Mouse (Mus musculus): Measurements from ENCODE around the gene Pakap. TPM values are rescaled to one million over a fixed set of nuclear protein-coding genes. Genes with fewer than 3 reads are reported as not detected.

Gene Pakap
- polyA plus RNA-seq, 1 experiment = 7.1 TPM

DNA sequence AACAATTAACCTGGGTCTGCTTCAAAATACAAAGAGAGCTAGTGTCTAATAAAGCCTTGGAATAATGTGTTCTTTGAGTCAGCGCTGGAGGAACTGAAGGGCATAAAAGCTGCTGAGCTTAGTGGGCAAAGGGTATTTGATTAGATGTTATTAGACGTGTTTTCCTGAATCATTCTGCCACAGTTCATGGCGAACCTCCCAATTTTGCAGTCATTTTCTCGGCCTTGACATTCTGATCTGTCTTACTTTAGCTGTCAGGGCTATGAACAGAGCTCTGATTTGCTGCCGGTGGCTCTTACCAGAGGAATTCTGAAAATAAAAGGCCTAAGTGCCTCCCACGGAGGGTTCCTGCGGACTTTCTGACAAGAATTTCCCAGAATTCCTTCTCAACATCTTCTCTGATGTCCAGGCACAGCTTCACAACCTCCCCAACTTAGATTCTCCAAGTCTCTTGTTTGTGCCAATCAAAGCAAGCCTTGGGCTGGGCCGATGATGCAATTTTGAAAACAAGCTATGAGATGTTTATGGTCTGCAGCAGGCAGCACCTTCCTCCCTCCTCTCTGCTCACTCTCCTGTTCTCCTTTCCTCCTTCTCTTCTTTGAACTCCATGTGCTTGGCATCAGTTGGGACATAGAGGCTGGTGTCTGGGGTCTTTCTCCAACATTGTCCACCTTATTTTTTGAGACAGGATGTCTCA, 171.0 kb downstream of the Pakap start:
- no peak overlapping the region for H3ac ChIP-seq (ENCODE audit: control insufficient read depth, insufficient read length, low read depth)
- TF ChIP-seq MYOG (IDR thresholded peaks at IDR 0.05; ENCODE audit: control insufficient read depth, extremely low read depth, insufficient read length) (no peak), CTCF (IDR thresholded peaks at IDR 0.05; ENCODE audit: control insufficient read depth, insufficient read depth, insufficient read length) (no peak), MAX (IDR thresholded peaks at IDR 0.05) (no peak), USF1 (IDR thresholded peaks at IDR 0.05; ENCODE audit: low read depth) (no peak), MYOD1 (IDR thresholded peaks at IDR 0.05; ENCODE audit: control insufficient read depth, insufficient read length, low read depth) (no peak), FOSL1 (IDR thresholded peaks at IDR 0.05; ENCODE audit: insufficient read depth, low read length, poor library complexity, severe bottlenecking) (no peak), CEBPB (IDR thresholded peaks at IDR 0.05; ENCODE audit: low read depth) (no peak)
- H3K27me3 ChIP-seq (ENCODE audit: control insufficient read depth, insufficient read depth, insufficient read length) = no peaks in the 10 kb centered on the region
- H3K79me3 ChIP-seq (ENCODE audit: low read depth) = no peaks in the 10 kb centered on the region
- no peak overlapping the region for H3K4me3 ChIP-seq (ENCODE audit: insufficient read depth, poor library complexity, severe bottlenecking)
- H3K79me2 ChIP-seq (ENCODE audit: control insufficient read depth, insufficient read depth) = no peaks in the 10 kb centered on the region
- peaks cover 3% of the 10 kb centered on the region for H3K36me3 ChIP-seq (ENCODE audit: control insufficient read depth, insufficient read depth)

GRCm38 (mm10) chr4:57743325-57743929, 175.4 kb downstream of the Pakap start:
- Histone ChIP-seq H3K4me3 (ENCODE audit: insufficient read depth, poor library complexity, severe bottlenecking) (no peak overlapping the region), H3K79me2 (ENCODE audit: control insufficient read depth, insufficient read depth) (no peaks in the 10 kb centered on the region), H3K27me3 (ENCODE audit: control insufficient read depth, insufficient read depth, insufficient read length) (no peaks in the 10 kb centered on the region), H3K79me3 (ENCODE audit: low read depth) (no peaks in the 10 kb centered on the region), H3K36me3 (ENCODE audit: control insufficient read depth, insufficient read depth) (no peaks in the 10 kb centered on the region), H3ac (ENCODE audit: control insufficient read depth, insufficient read length, low read depth) (no peak overlapping the region)
- TF ChIP-seq MYOD1 (IDR thresholded peaks at IDR 0.05; ENCODE audit: control insufficient read depth, insufficient read length, low read depth) (no peak), FOSL1 (IDR thresholded peaks at IDR 0.05; ENCODE audit: insufficient read depth, low read length, poor library complexity, severe bottlenecking) (no peak), CEBPB (IDR thresholded peaks at IDR 0.05; ENCODE audit: low read depth) (no peak), CTCF (IDR thresholded peaks at IDR 0.05; ENCODE audit: control insufficient read depth, insufficient read depth, insufficient read length) (no peak), USF1 (IDR thresholded peaks at IDR 0.05; ENCODE audit: low read depth) (no peak), MAX (IDR thresholded peaks at IDR 0.05) (no peak), MYOG (IDR thresholded peaks at IDR 0.05; ENCODE audit: control insufficient read depth, extremely low read depth, insufficient read length) (no peak)

- TF ChIP-seq USF1 (IDR thresholded peaks at IDR 0.05; ENCODE audit: low read depth) (no peak), MYOG (IDR thresholded peaks at IDR 0.05; ENCODE audit: control insufficient read depth, extremely low read depth, insufficient read length) (no peak), CEBPB (IDR thresholded peaks at IDR 0.05; ENCODE audit: low read depth) (no peak), FOSL1 (IDR thresholded peaks at IDR 0.05; ENCODE audit: insufficient read depth, low read length, poor library complexity, severe bottlenecking) (no peak), CTCF (IDR thresholded peaks at IDR 0.05; ENCODE audit: control insufficient read depth, insufficient read depth, insufficient read length) (no peak), MYOD1 (IDR thresholded peaks at IDR 0.05; ENCODE audit: control insufficient read depth, insufficient read length, low read depth) (no peak), MAX (IDR thresholded peaks at IDR 0.05) (no peak)
- H3K79me2 ChIP-seq (ENCODE audit: control insufficient read depth, insufficient read depth) = no peaks in the 10 kb centered on the region
- no peaks in the 10 kb centered on the region for H3K27me3 ChIP-seq (ENCODE audit: control insufficient read depth, insufficient read depth, insufficient read length)
- no peak overlapping the region for H3ac ChIP-seq (ENCODE audit: control insufficient read depth, insufficient read length, low read depth)
- H3K79me3 ChIP-seq (ENCODE audit: low read depth) = no peaks in the 10 kb centered on the region
- H3K4me3 ChIP-seq (ENCODE audit: insufficient read depth, poor library complexity, severe bottlenecking) = no peak overlapping the region
- no peaks in the 10 kb centered on the region for H3K36me3 ChIP-seq (ENCODE audit: control insufficient read depth, insufficient read depth)
Observed at GRCm38 (mm10) chr4:57750651-57751050, 182.7 kb downstream of the Pakap start.

GRCm38 (mm10) chr4:57751054-57751453, 183.1 kb downstream of the Pakap start:
- TF ChIP-seq CTCF (IDR thresholded peaks at IDR 0.05; ENCODE audit: control insufficient read depth, insufficient read depth, insufficient read length) (no peak), USF1 (IDR thresholded peaks at IDR 0.05; ENCODE audit: low read depth) (no peak), MAX (IDR thresholded peaks at IDR 0.05) (no peak), MYOG (IDR thresholded peaks at IDR 0.05; ENCODE audit: control insufficient read depth, extremely low read depth, insufficient read length) (no peak), MYOD1 (IDR thresholded peaks at IDR 0.05; ENCODE audit: control insufficient read depth, insufficient read length, low read depth) (no peak), FOSL1 (IDR thresholded peaks at IDR 0.05; ENCODE audit: insufficient read depth, low read length, poor library complexity, severe bottlenecking) (no peak), CEBPB (IDR thresholded peaks at IDR 0.05; ENCODE audit: low read depth) (no peak)
- no peaks in the 10 kb centered on the region for H3K79me2 ChIP-seq (ENCODE audit: control insufficient read depth, insufficient read depth)
- H3K36me3 ChIP-seq (ENCODE audit: control insufficient read depth, insufficient read depth) = no peaks in the 10 kb centered on the region
- no peak overlapping the region for H3ac ChIP-seq (ENCODE audit: control insufficient read depth, insufficient read length, low read depth)
- H3K79me3 ChIP-seq (ENCODE audit: low read depth) = no peaks in the 10 kb centered on the region
- no peaks in the 10 kb centered on the region for H3K27me3 ChIP-seq (ENCODE audit: control insufficient read depth, insufficient read depth, insufficient read length)
- no peak overlapping the region for H3K4me3 ChIP-seq (ENCODE audit: insufficient read depth, poor library complexity, severe bottlenecking)

DNA sequence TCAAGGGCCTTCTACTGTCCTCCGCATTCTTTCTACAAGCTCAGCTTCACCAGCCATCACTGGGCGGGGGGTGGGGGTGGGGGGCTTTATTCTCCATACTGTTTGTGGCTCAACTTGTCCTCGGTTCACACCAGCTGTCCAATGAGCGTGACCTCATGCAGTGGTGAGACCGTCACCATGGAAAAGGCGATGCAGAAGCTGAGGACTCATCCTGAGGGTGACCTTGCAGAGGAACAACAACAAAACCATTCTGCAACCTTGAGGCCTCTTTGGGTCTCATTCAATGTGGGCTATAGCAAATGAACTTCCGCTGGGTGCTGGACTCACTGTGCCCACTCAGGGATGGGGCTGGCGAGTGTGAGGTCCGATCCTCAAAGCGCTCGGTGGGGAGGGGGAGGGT, 183.6 kb downstream of the Pakap start:
- Histone ChIP-seq H3K27me3 (ENCODE audit: control insufficient read depth, insufficient read depth, insufficient read length) (no peaks in the 10 kb centered on the region), H3ac (ENCODE audit: control insufficient read depth, insufficient read length, low read depth) (no peak overlapping the region), H3K4me3 (ENCODE audit: insufficient read depth, poor library complexity, severe bottlenecking) (no peak overlapping the region), H3K36me3 (ENCODE audit: control insufficient read depth, insufficient read depth) (no peaks in the 10 kb centered on the region), H3K79me2 (ENCODE audit: control insufficient read depth, insufficient read depth) (no peaks in the 10 kb centered on the region), H3K79me3 (ENCODE audit: low read depth) (no peaks in the 10 kb centered on the region)
- TF ChIP-seq FOSL1 (IDR thresholded peaks at IDR 0.05; ENCODE audit: insufficient read depth, low read length, poor library complexity, severe bottlenecking) = no peak
- TF ChIP-seq MYOD1 (IDR thresholded peaks at IDR 0.05; ENCODE audit: control insufficient read depth, insufficient read length, low read depth) = no peak
- TF ChIP-seq MAX (IDR thresholded peaks at IDR 0.05) = no peak
- no peak for TF ChIP-seq CEBPB (IDR thresholded peaks at IDR 0.05; ENCODE audit: low read depth)
